Mouse (Mus musculus) C2C12 (cell line): ENCODE data around the gene Celf1.

ENCODE experiments used
- CEBPB ChIP-seq: IDR thresholded peaks from one replicate; pipeline ENCODE4 v1.6.1; 2011; ENCODE audit warnings: low read depth, mild to moderate bottlenecking, control low read depth, moderate library complexity
- CTCF ChIP-seq: IDR thresholded peaks from one replicate; pipeline ENCODE4 v1.5.1; 2011; ENCODE audit not compliant: control insufficient read depth, insufficient read depth, insufficient read length

GRCm38 (mm10) chr2:91051917-91052316, 111.7 kb downstream of the Celf1 start:
- TF ChIP-seq CTCF (no peak), CEBPB (no peak)
